ENCODE assay signal across 12 mouse cellular contexts in genomic region chr8:78023467-78023866, GRCm38 (mm10).
A peak's percentile ranks its signal among the peaks of the same experiment; 100 is the strongest.
DNase-seq lines count a peak whose midpoint lies in the region; ATAC-seq and TF ChIP-seq lines count a peak whose summit lies in the region.
"Had no signal": no experiment of that assay in that cellular context is flagged by ENCODE, and none has a peak within 500 bp of the region (broad histone marks: within the 10 kb centered on the region; RNA-seq: fewer than 3 reads in every experiment).

No protein-coding gene starts in this region.

- no peaks in the 10 kb centered on the region for H3K9me3 ChIP-seq in heart, embryonic 11.5 days (replicated peaks; ENCODE audit: control insufficient read depth, low read length)
- no peaks in the 10 kb centered on the region for H3K9me3 ChIP-seq in midbrain, postnatal 0 days (ENCODE audit: low read length)
- no peaks in the 10 kb centered on the region for H3K9me3 ChIP-seq in midbrain, embryonic 10.5 days (replicated peaks)
- no peaks in the 10 kb centered on the region for H3K9me3 ChIP-seq in forebrain, embryonic 13.5 days (replicated peaks)
- H3K9me3 ChIP-seq: neural tube, embryonic 12.5 days had no signal

- DNase-seq in heart, adult 9 months (ENCODE audit: low spot score in 2 of 2), result no peak
- peak; percentile 34 for DNase-seq in midbrain, postnatal 0 days (ENCODE audit: low spot score)
- DNase-seq in midbrain, embryonic 10.5 days (ENCODE audit: low spot score), result no peak
- DNase-seq in kidney, postnatal 4 days, result peak; percentile 43 to 61
- no peak for DNase-seq in layer of hippocampus, adult 9-11 months
- DNase-seq in frontal cortex, adult 2 months (ENCODE audit: extremely low spot score in 1 of 2, low spot score in 1 of 2), result no peak
- DNase-seq: cerebellum, adult 11-12 months; spleen, adult 18-20 months had no signal

- no peak for TF ChIP-seq CTCF in midbrain, postnatal 0 days (IDR thresholded peaks at IDR 0.05)

- H3K9ac ChIP-seq in heart, embryonic 11.5 days (ENCODE audit: low read depth, low read length), result no peak overlapping the region
- no peak overlapping the region for H3K9ac ChIP-seq in midbrain, postnatal 0 days (replicated peaks; ENCODE audit: low read length, poor library complexity, severe bottlenecking)
- no peak overlapping the region for H3K9ac ChIP-seq in forebrain, embryonic 13.5 days
- H3K9ac ChIP-seq: neural tube, embryonic 12.5 days had no signal

- 0 out of 2 replicates have a peak, but pooled peaks cover 3% of the 10 kb centered on the region for H3K4me1 ChIP-seq in heart, embryonic 11.5 days (ENCODE audit: control insufficient read depth, insufficient read depth, low read length)
- H3K4me1 ChIP-seq in midbrain, postnatal 0 days (ENCODE audit: insufficient read depth, low read length), result no peaks in the 10 kb centered on the region
- peaks cover 21% of the 10 kb centered on the region for H3K4me1 ChIP-seq in midbrain, embryonic 10.5 days
- H3K4me1 ChIP-seq in forebrain, embryonic 13.5 days, result peaks cover 18% of the 10 kb centered on the region
- H3K4me1 ChIP-seq: neural tube, embryonic 12.5 days had no signal

- WGBS in heart, embryonic 11.5 days (ENCODE audit: insufficient replicate concordance), result 37% methylated on average over 7 of the region's 7 CpGs
- WGBS in midbrain, postnatal 0 days, result 45% methylated on average over 7 of the region's 7 CpGs
- 58% methylated on average over 7 of the region's 7 CpGs for WGBS in midbrain, embryonic 10.5 days
- WGBS in forebrain, embryonic 13.5 days, result 33% methylated on average over 7 of the region's 7 CpGs

- H3K4me3 ChIP-seq in heart, embryonic 11.5 days (ENCODE audit: low read depth, low read length), result no peak overlapping the region
- H3K4me3 ChIP-seq in midbrain, postnatal 0 days (ENCODE audit: low read depth, low read length), result no peak overlapping the region
- no peak overlapping the region for H3K4me3 ChIP-seq in midbrain, embryonic 10.5 days
- no peak overlapping the region for H3K4me3 ChIP-seq in forebrain, embryonic 13.5 days
- H3K4me3 ChIP-seq: neural tube, embryonic 12.5 days had no signal

- no peak overlapping the region for H3K4me2 ChIP-seq in heart, embryonic 11.5 days
- H3K4me2 ChIP-seq in midbrain, postnatal 0 days (ENCODE audit: low read depth, low read length, poor library complexity, severe bottlenecking), result no peak overlapping the region
- H3K4me2 ChIP-seq in forebrain, embryonic 13.5 days, result no peak overlapping the region
- H3K4me2 ChIP-seq: neural tube, embryonic 12.5 days had no signal

- H3K36me3 ChIP-seq in heart, embryonic 11.5 days (ENCODE audit: control insufficient read depth, insufficient read depth, low read length), result no peaks in the 10 kb centered on the region
- no peaks in the 10 kb centered on the region for H3K36me3 ChIP-seq in midbrain, postnatal 0 days (ENCODE audit: insufficient read depth, low read length)
- H3K36me3 ChIP-seq in midbrain, embryonic 10.5 days, result no peaks in the 10 kb centered on the region
- no peaks in the 10 kb centered on the region for H3K36me3 ChIP-seq in forebrain, embryonic 13.5 days (ENCODE audit: poor library complexity, severe bottlenecking)
- H3K36me3 ChIP-seq: neural tube, embryonic 12.5 days had no signal

- ATAC-seq in heart, embryonic 11.5 days (replicated peaks; ENCODE audit: insufficient number of reproducible peaks, low FRiP score, low TSS enrichment), result no peak
- ATAC-seq in midbrain, postnatal 0 days (ENCODE audit: low FRiP score), result no peak
- ATAC-seq in forebrain, embryonic 13.5 days, result no peak
- ATAC-seq: activated CD4-positive, CD25-positive, alpha-beta regulatory T cell, adult 4 months had no signal

- H3K27ac ChIP-seq in heart, embryonic 11.5 days (ENCODE audit: low read depth, low read length), result peak overlapping the region; percentile 37
- no peak overlapping the region for H3K27ac ChIP-seq in midbrain, postnatal 0 days (ENCODE audit: low read depth, low read length)
- H3K27ac ChIP-seq in midbrain, embryonic 10.5 days (replicated peaks), result no peak overlapping the region
- H3K27ac ChIP-seq in forebrain, embryonic 13.5 days, result no peak overlapping the region
- H3K27ac ChIP-seq: neural tube, embryonic 12.5 days had no signal

- H3K27me3 ChIP-seq in heart, embryonic 11.5 days (ENCODE audit: control insufficient read depth, insufficient read depth, low read length), result no peaks in the 10 kb centered on the region
- no peaks in the 10 kb centered on the region for H3K27me3 ChIP-seq in midbrain, postnatal 0 days (ENCODE audit: insufficient read depth, low read length)
- no peaks in the 10 kb centered on the region for H3K27me3 ChIP-seq in midbrain, embryonic 10.5 days (ENCODE audit: low read depth, poor library complexity, severe bottlenecking)
- no peaks in the 10 kb centered on the region for H3K27me3 ChIP-seq in forebrain, embryonic 13.5 days
- H3K27me3 ChIP-seq: neural tube, embryonic 12.5 days had no signal

Comparison
In these comparisons a context has a peak if more than half of its experiments do, and no peak if none do; other contexts are left out.
1. DNase-seq: peak in midbrain, postnatal 0 days (single experiment) and kidney, postnatal 4 days (2 of 2); none in heart, adult 9 months (0 of 2), midbrain, embryonic 10.5 days (single experiment), layer of hippocampus, adult 9-11 months (single experiment) and frontal cortex, adult 2 months (0 of 2).